In genomic region chr17:54343395-54343794, GRCm38 (mm10) we compare ENCODE assay signal across 10 mouse cellular contexts. TPM values are rescaled to one million over a fixed set of nuclear protein-coding genes. Genes with fewer than 3 reads are reported as not detected.
DNase-seq lines count a peak whose midpoint lies in the region; ATAC-seq lines count a peak whose summit lies in the region.
"Had no signal": no experiment of that assay in that cellular context is flagged by ENCODE, and none has a peak within 500 bp of the region (broad histone marks: within the 10 kb centered on the region; RNA-seq: fewer than 3 reads in every experiment).

No protein-coding gene starts in this region.

- H3K27ac ChIP-seq in embryonic facial prominence, embryonic 11.5 days (replicated peaks; ENCODE audit: low read depth, low read length): no peak overlapping the region
- H3K27ac ChIP-seq in embryonic facial prominence, embryonic 10.5 days (replicated peaks): no peak overlapping the region
- H3K27ac ChIP-seq: limb, embryonic 13.5 days had no signal

- H3K4me1 ChIP-seq in embryonic facial prominence, embryonic 11.5 days (ENCODE audit: control insufficient read depth, insufficient read depth, low read length): no peaks in the 10 kb centered on the region
- no peaks in the 10 kb centered on the region for H3K4me1 ChIP-seq in embryonic facial prominence, embryonic 10.5 days
- H3K4me1 ChIP-seq: limb, embryonic 13.5 days had no signal

- no peaks in the 10 kb centered on the region for H3K27me3 ChIP-seq in embryonic facial prominence, embryonic 11.5 days (ENCODE audit: control insufficient read depth, insufficient read depth, low read length)
- H3K27me3 ChIP-seq in embryonic facial prominence, embryonic 10.5 days (replicated peaks; ENCODE audit: low read depth, poor library complexity, severe bottlenecking): no peaks in the 10 kb centered on the region
- H3K27me3 ChIP-seq: limb, embryonic 13.5 days had no signal

- no peak for ATAC-seq in embryonic facial prominence, embryonic 11.5 days (replicated peaks; ENCODE audit: insufficient number of reproducible peaks, low FRiP score, low TSS enrichment, low read depth)
- ATAC-seq in megakaryocyte progenitor cell, adult 5-6 weeks (replicated peaks; ENCODE audit: poor library complexity): peak; percentile 69
- ATAC-seq: CD4-positive, CD25-positive, alpha-beta regulatory T cell, adult 4 months had no signal

- H3K9ac ChIP-seq in embryonic facial prominence, embryonic 11.5 days (replicated peaks; ENCODE audit: low read length): no peak overlapping the region
- H3K9ac ChIP-seq: limb, embryonic 13.5 days had no signal

- no peak overlapping the region for H3K4me2 ChIP-seq in embryonic facial prominence, embryonic 11.5 days (ENCODE audit: low read depth, low read length)
- H3K4me2 ChIP-seq: limb, embryonic 13.5 days had no signal

- H3K4me3 ChIP-seq in embryonic facial prominence, embryonic 11.5 days (ENCODE audit: low read depth, low read length): no peak overlapping the region
- no peak overlapping the region for H3K4me3 ChIP-seq in embryonic facial prominence, embryonic 10.5 days
- H3K4me3 ChIP-seq: limb, embryonic 13.5 days had no signal

- H3K9me3 ChIP-seq in embryonic facial prominence, embryonic 11.5 days (replicated peaks; ENCODE audit: control insufficient read depth, low read length): no peaks in the 10 kb centered on the region
- no peaks in the 10 kb centered on the region for H3K9me3 ChIP-seq in embryonic facial prominence, embryonic 10.5 days
- H3K9me3 ChIP-seq: limb, embryonic 13.5 days had no signal

- H3K36me3 ChIP-seq in embryonic facial prominence, embryonic 11.5 days (replicated peaks; ENCODE audit: control insufficient read depth, insufficient read depth, low read depth, low read length): no peaks in the 10 kb centered on the region
- H3K36me3 ChIP-seq in embryonic facial prominence, embryonic 10.5 days (replicated peaks): no peaks in the 10 kb centered on the region
- H3K36me3 ChIP-seq: limb, embryonic 13.5 days had no signal

- peak; percentile 75 for DNase-seq in embryonic facial prominence, embryonic 11.5 days (ENCODE audit: low spot score)
- DNase-seq in embryonic facial prominence, embryonic 10.5 days (ENCODE audit: low spot score): no peak
- peak; percentile 28 to 36 for DNase-seq in left cerebral cortex, postnatal 25 days (ENCODE audit: low spot score in 2 of 2)
- no peak for DNase-seq in left cerebral cortex, postnatal 36 days (ENCODE audit: low spot score in 2 of 2)
- peak; percentile 36 for DNase-seq in R1 (ENCODE audit: low read depth, low spot score)
- DNase-seq in thymus, postnatal 4 days: no peak
- DNase-seq in gastrocnemius, adult 8-10 months (ENCODE audit: low spot score in 2 of 2): no peak

- WGBS in embryonic facial prominence, embryonic 11.5 days: 25% methylated on average over 4 of the region's 4 CpGs
- WGBS in embryonic facial prominence, embryonic 10.5 days: 23% methylated on average over 4 of the region's 4 CpGs

- intact Hi-C loops in left cerebral cortex, postnatal 25 days (cut with DNase I): loop anchor here (1.0 to 2.0 kb wide), 2 partner anchors 278 to 329 kb away; no protein-coding TSS in a partner anchor
- intact Hi-C loops in left cerebral cortex, postnatal 36 days (cut with DNase I): loop anchor here (2.0 kb wide), 2 partner anchors 277 to 329 kb away; no protein-coding TSS in a partner anchor

RNA-seq across cellular contexts. Expression of gene Slc5a7, which starts 44.6 kb away (rescaled TPM):
- polyA plus RNA-seq in embryonic facial prominence, embryonic 11.5 days (2014; fragmentation: Nextera tagmentation; extraction: Ambion mirVana): 0.69 and 1.6 TPM in 2 replicates
- polyA plus RNA-seq in embryonic facial prominence, embryonic 10.5 days (2016; fragmentation: Nextera tagmentation; extraction: Ambion mirVana): 0.38 and 0.45 TPM in 2 replicates
- 1 to 10 TPM; 1.3 to 4.3 TPM for total RNA-seq in left cerebral cortex, postnatal 25 days (2021)
- total RNA-seq in left cerebral cortex, postnatal 36 days (2021): 1 to 10 TPM; 1.0 to 2.7 TPM
- total RNA-seq in megakaryocyte progenitor cell, adult 5-6 weeks (2015): not detected in 2 replicates
- total RNA-seq in megakaryocyte progenitor cell, adult 5-6 weeks (2017): not detected in 2 replicates
- under 1 TPM in 2 of 4 experiments, not detected in 2; 0.09 to 0.10 TPM for total RNA-seq in gastrocnemius, adult 8-10 months (2022)
- polyA plus RNA-seq: CD4-positive, CD25-positive, alpha-beta regulatory T cell, adult 4 months had no signal

Comparison
In these comparisons a context has a peak if more than half of its experiments do, and no peak if none do; other contexts are left out.
1. DNase-seq: peak in embryonic facial prominence, embryonic 11.5 days (single experiment), left cerebral cortex, postnatal 25 days (2 of 2) and R1 (single experiment); none in embryonic facial prominence, embryonic 10.5 days (single experiment), left cerebral cortex, postnatal 36 days (0 of 2), thymus, postnatal 4 days (single experiment) and gastrocnemius, adult 8-10 months (0 of 2).